Mouse (Mus musculus) intestine, postnatal 0 days (tissue): ENCODE measurements at regions not wholly inside any gene's neighbourhood (a gene's known extent, or its start where the extent isn't known, plus 50 kb on each side); places are given as distances from the start of the nearest gene placed in this dataset.
"Not testable (repeated sequence)": the region's sequence is repeated elsewhere in the genome, so short reads cannot be mapped to it uniquely, and the experiment has no call there.

Experiments
- ATAC-seq: fragments of 200-750 bp; cut with Nextera tagmentation; 2 replicates; pipeline ENCODE4 v1.8.0; 2017; ENCODE audit warnings: mild to moderate bottlenecking, moderate TSS enrichment, moderate library complexity
- H3K27ac ChIP-seq: fragments of 300-500 bp; sonication (generic); 2 replicates; pipeline ENCODE4 v1.5.1; 2014; ENCODE audit warnings: mild to moderate bottlenecking, low read depth, low read length, moderate library complexity
- H3K27me3 ChIP-seq: fragments of 300-500 bp; sonication (generic); replicated peaks from 2 replicates; pipeline ENCODE4 v1.6.1; 2014; ENCODE audit warnings: low read length, mixed read lengths; ENCODE audit not compliant: control insufficient read depth, insufficient read depth
- H3K36me3 ChIP-seq: fragments of 300-500 bp; sonication (generic); 2 replicates; pipeline ENCODE4 v1.6.1; 2014; ENCODE audit warnings: mild to moderate bottlenecking, moderate library complexity; ENCODE audit not compliant: control insufficient read depth, insufficient read depth
- H3K4me1 ChIP-seq: fragments of 300-500 bp; sonication (generic); replicated peaks from 2 replicates; pipeline ENCODE4 v1.6.1; 2014; ENCODE audit warnings: antibody characterized with exemption, low read length, mixed read lengths; ENCODE audit not compliant: control insufficient read depth, insufficient read depth
- H3K4me2 ChIP-seq: fragments of 300-500 bp; sonication (generic); replicated peaks from 2 replicates; pipeline ENCODE4 v1.6.1; 2014; ENCODE audit warnings: low read depth, mild to moderate bottlenecking, moderate library complexity
- H3K4me3 ChIP-seq: fragments of 300-500 bp; sonication (generic); 2 replicates; pipeline ENCODE4 v1.5.1; 2014; ENCODE audit warnings: low read depth, low read length
- H3K9ac ChIP-seq: fragments of 300-500 bp; sonication (generic); 2 replicates; pipeline ENCODE4 v1.6.1; 2014; ENCODE audit warnings: mild to moderate bottlenecking, low read depth, low read length
- H3K9me3 ChIP-seq: fragments of 300-500 bp; sonication (generic); 2 replicates; pipeline ENCODE4 v1.6.1; 2016; ENCODE audit warnings: mixed run types; ENCODE audit not compliant: control insufficient read depth
- CTCF ChIP-seq: sonication (generic); IDR thresholded peaks from 2 replicates; pipeline ENCODE4 v1.5.1; 2016; ENCODE audit warnings: low read depth, mild to moderate bottlenecking, control low read depth, antibody characterized with exemption, moderate library complexity
- WGBS: fragments of 180-500 bp; shearing (Covaris S2); extraction: QIAGEN DNeasy Blood & Tissue Kit; methylation state at CpG from one replicate; pipeline ENCODE4 v1.1.7; 2014; 5-methylcytosine and 5-hydroxymethylcytosine counted together

- 61% methylated on average over 3 of the region's 3 CpGs for WGBS
- Histone ChIP-seq H3K9me3 (no peaks in the 10 kb centered on the region), H3K36me3 (no peaks in the 10 kb centered on the region), H3K4me1 (no peaks in the 10 kb centered on the region), H3K27ac (no peak overlapping the region), H3K4me3 (no peak overlapping the region), H3K9ac (no peak overlapping the region), H3K4me2 (no peak overlapping the region), H3K27me3 (no peaks in the 10 kb centered on the region)
- no peak for ATAC-seq
- TF ChIP-seq CTCF: no peak
These were observed 332.6 kb downstream of the Tdrd3 start for GRCm38 (mm10) chr14:87749068-87749467.

DNA sequence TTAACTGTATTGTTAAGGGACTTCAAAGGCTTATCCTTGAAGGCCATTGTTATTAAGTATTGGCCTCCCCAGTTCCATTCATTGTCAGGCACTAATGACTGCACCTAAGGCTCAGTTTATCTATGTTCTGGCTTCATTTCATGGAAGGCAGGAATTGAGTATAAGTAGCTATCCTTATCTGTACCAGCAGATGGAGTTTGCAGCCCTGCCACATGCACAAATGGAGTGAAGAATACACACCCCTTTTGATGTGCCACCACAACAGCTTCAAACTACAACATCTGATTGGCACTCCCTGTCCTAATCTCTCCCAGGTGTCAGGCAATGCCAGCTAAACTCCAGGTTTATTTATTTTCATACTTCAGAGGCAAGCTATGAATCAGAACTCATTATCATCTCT lies 333.3 kb downstream of the Tdrd3 start:
- H3K4me1 ChIP-seq: no peaks in the 10 kb centered on the region
- H3K9ac ChIP-seq: no peak overlapping the region
- H3K9me3 ChIP-seq: no peaks in the 10 kb centered on the region
- no peak overlapping the region for H3K4me3 ChIP-seq
- H3K27ac ChIP-seq: no peak overlapping the region
- H3K27me3 ChIP-seq: no peaks in the 10 kb centered on the region
- no peaks in the 10 kb centered on the region for H3K36me3 ChIP-seq
- no peak overlapping the region for H3K4me2 ChIP-seq
- ATAC-seq: no peak
- TF ChIP-seq CTCF: peak; percentile 18; the same call in 1 of the 2 replicates

GRCm38 (mm10) chr14:87750665-87751170 lies 334.3 kb downstream of the Tdrd3 start:
- no peaks in the 10 kb centered on the region for H3K9me3 ChIP-seq
- no peak for ATAC-seq
- H3K27ac ChIP-seq: no peak overlapping the region
- 77% methylated on average over 3 of the region's 3 CpGs for WGBS
- H3K9ac ChIP-seq: no peak overlapping the region
- H3K4me2 ChIP-seq: no peak overlapping the region
- H3K27me3 ChIP-seq: no peaks in the 10 kb centered on the region
- H3K4me1 ChIP-seq: no peaks in the 10 kb centered on the region
- H3K4me3 ChIP-seq: no peak overlapping the region
- H3K36me3 ChIP-seq: no peaks in the 10 kb centered on the region
- TF ChIP-seq CTCF: no peak

- Histone ChIP-seq H3K9ac (no peak overlapping the region), H3K4me1 (no peaks in the 10 kb centered on the region), H3K36me3 (no peaks in the 10 kb centered on the region), H3K4me3 (no peak overlapping the region), H3K27me3 (no peaks in the 10 kb centered on the region), H3K4me2 (no peak overlapping the region), H3K27ac (no peak overlapping the region), H3K9me3 (no peaks in the 10 kb centered on the region)
- no peak for ATAC-seq
- no peak for TF ChIP-seq CTCF
- WGBS: 29% methylated on average over 4 of the region's 4 CpGs
These were observed 338.3 kb downstream of the Tdrd3 start for GRCm38 (mm10) chr14:87754744-87755143.

- Histone ChIP-seq H3K9me3 (no peaks in the 10 kb centered on the region), H3K4me2 (no peak overlapping the region), H3K27ac (no peak overlapping the region), H3K9ac (no peak overlapping the region), H3K27me3 (no peaks in the 10 kb centered on the region), H3K4me3 (no peak overlapping the region), H3K36me3 (no peaks in the 10 kb centered on the region), H3K4me1 (no peaks in the 10 kb centered on the region)
- TF ChIP-seq CTCF: no peak
- ATAC-seq: no peak
These were observed 359.0 kb downstream of the Tdrd3 start for GRCm38 (mm10) chr14:87775332-87775890.

DNA sequence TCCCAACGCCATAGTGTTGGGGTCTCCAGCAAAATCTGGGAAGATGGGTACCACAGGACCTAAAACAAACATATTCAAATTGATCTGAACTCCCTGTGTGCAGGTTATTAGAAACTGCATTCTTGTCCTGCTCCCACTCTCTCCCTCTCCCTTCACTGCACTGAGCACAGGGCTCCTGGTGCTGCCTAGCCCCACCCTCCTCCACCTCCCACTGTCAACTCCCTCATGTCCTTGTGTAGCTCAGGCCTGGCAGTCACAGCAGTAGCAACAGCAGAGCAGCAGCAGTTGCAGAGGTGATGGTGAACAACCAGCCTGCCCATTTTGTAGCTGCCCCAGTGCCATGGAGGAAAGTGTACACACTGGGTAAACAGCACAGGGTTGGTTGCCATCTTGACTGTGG lies 383.4 kb downstream of the Tdrd3 start:
- Histone ChIP-seq H3K27me3 (no peaks in the 10 kb centered on the region), H3K27ac (no peak overlapping the region), H3K36me3 (no peaks in the 10 kb centered on the region), H3K9ac (no peak overlapping the region), H3K4me2 (no peak overlapping the region), H3K4me3 (no peak overlapping the region), H3K9me3 (no peaks in the 10 kb centered on the region), H3K4me1 (no peaks in the 10 kb centered on the region)
- WGBS: 76% methylated on average over 1 of the region's 1 CpGs
- TF ChIP-seq CTCF: no peak
- no peak for ATAC-seq

DNA sequence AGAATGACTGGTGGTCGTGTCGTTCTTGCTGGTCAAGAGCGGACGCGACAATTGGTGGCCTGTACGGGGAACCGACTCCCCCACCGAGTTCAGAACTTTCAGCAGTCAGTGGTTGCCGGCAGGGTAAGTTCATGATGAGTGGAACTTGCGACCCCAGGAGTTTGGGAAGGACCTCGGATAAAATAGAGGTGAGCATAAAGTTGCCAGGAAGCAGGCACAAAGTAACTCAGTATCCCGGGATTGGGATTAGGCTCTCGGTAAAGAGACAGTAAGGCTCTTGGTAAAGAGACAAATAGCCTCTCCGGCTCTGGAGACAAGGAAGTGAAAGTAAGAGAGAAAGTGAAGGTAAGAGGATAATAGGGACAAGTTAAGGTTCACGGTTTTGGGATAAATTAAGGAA lies 393.2 kb downstream of the Tdrd3 start:
- not testable (repeated sequence) for H3K36me3 ChIP-seq, H3K27me3 ChIP-seq, H3K27ac ChIP-seq, H3K4me3 ChIP-seq, ATAC-seq, H3K4me1 ChIP-seq, H3K9ac ChIP-seq, H3K9me3 ChIP-seq, H3K4me2 ChIP-seq
- 92% methylated on average over 15 of the region's 15 CpGs for WGBS
